Mouse (Mus musculus) forebrain, embryonic 16.5 days (tissue): ENCODE measurements at regions not wholly inside any gene's neighbourhood (a gene's known extent, or its start where the extent isn't known, plus 50 kb on each side); places are given as distances from the start of the nearest gene placed in this dataset.

Experiments
- ATAC-seq: fragments of 200-750 bp; cut with Nextera tagmentation; 2 replicates; pipeline ENCODE4 v1.8.0; 2017; ENCODE audit warnings: mild to moderate bottlenecking, moderate library complexity
- H3K27ac ChIP-seq: fragments of 300-500 bp; sonication (generic); 2 replicates; pipeline ENCODE4 v1.5.1; 2014; ENCODE audit warnings: low read length, control low read depth
- H3K27me3 ChIP-seq: fragments of 300-500 bp; sonication (generic); replicated peaks from 2 replicates; pipeline ENCODE4 v1.6.1; 2014; ENCODE audit warnings: low read length; ENCODE audit not compliant: control insufficient read depth, insufficient read depth
- H3K36me3 ChIP-seq: fragments of 300-500 bp; sonication (generic); 2 replicates; pipeline ENCODE4 v1.6.1; 2014; ENCODE audit not compliant: control insufficient read depth, insufficient read depth
- H3K4me1 ChIP-seq: fragments of 300-500 bp; sonication (generic); replicated peaks from 2 replicates; pipeline ENCODE4 v1.6.1; 2014; ENCODE audit warnings: low read length; ENCODE audit not compliant: control insufficient read depth, insufficient read depth
- H3K4me2 ChIP-seq: fragments of 300-500 bp; sonication (generic); 2 replicates; pipeline ENCODE4 v1.6.1; 2014; ENCODE audit warnings: mild to moderate bottlenecking, low read length, control low read depth
- H3K4me3 ChIP-seq: fragments of 300-500 bp; sonication (generic); replicated peaks from 2 replicates; pipeline ENCODE4 v1.5.1; 2014; ENCODE audit warnings: mild to moderate bottlenecking, low read length, control low read depth
- H3K9ac ChIP-seq: fragments of 300-500 bp; sonication (generic); replicated peaks from 2 replicates; pipeline ENCODE4 v1.6.1; 2014; ENCODE audit warnings: low read depth, low read length, control low read depth
- H3K9me3 ChIP-seq: fragments of 300-500 bp; sonication (generic); 2 replicates; pipeline ENCODE4 v1.6.1; 2016; ENCODE audit warnings: low read length; ENCODE audit not compliant: control insufficient read depth
- WGBS: fragments of 180-500 bp; shearing (Covaris S2); extraction: QIAGEN DNeasy Blood & Tissue Kit; methylation state at CpG from one replicate; pipeline ENCODE4 v1.1.7; 2014; 5-methylcytosine and 5-hydroxymethylcytosine counted together

DNA sequence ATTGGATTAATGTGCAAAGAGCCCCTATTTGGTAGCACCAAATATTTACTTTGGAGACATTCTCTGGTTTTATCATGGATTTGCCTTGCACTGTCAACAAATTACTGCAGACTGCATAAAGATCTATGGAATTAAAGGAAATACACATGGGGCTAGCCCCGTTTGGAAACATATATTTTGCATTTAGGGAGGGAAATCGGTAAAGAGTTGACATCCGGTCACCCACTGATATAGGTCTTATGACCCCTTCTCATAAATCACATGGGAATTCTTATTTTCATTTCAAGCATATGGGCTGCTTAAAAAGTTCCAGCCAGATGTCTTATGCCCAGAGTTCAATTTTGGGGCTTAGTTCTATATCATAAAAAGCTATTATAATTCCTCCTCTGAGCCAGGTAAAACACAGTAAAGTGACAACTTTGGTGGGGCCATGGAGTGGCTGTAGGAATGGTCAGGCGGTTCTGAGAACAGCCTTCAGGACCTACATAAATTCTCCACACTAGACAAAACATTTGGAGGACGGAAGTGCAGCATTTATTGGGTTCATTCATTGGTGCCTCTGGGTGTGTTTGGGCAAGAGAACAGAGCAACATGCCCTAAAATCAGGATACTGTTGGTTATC, 626.3 kb downstream of the Tox3 start:
- no peak overlapping the region for H3K27ac ChIP-seq
- no peak overlapping the region for H3K9ac ChIP-seq
- H3K4me2 ChIP-seq: no peak overlapping the region
- no peaks in the 10 kb centered on the region for H3K9me3 ChIP-seq
- no peaks in the 10 kb centered on the region for H3K36me3 ChIP-seq
- H3K4me1 ChIP-seq: no peaks in the 10 kb centered on the region
- no peak overlapping the region for H3K4me3 ChIP-seq
- H3K27me3 ChIP-seq: 0 out of 2 replicates have a peak, but pooled peaks cover 2% of the 10 kb centered on the region
- WGBS: 92% methylated on average over 5 of the region's 5 CpGs
- no peak for ATAC-seq

DNA sequence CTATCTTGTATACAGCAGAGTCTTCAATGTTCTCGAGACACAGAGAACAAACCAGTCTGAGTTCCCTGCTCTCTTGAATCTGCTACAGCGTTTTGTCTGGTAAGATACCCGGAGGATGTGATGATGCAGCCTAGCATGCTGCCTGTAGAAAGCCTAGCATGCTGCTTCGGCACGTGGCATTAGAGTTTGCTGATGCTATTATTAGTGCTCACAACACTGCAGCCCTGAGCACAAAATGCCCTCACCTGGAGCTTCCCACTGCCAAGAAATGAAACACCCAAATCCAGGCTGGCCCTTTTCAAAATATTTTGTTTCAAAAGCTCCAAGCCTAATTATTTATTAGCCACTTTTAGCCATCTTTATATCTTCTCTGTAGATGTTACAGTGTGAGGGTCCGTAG, 634.3 kb downstream of the Tox3 start:
- no peaks in the 10 kb centered on the region for H3K9me3 ChIP-seq
- no peak overlapping the region for H3K4me2 ChIP-seq
- no peak overlapping the region for H3K4me3 ChIP-seq
- H3K4me1 ChIP-seq: no peaks in the 10 kb centered on the region
- H3K36me3 ChIP-seq: no peaks in the 10 kb centered on the region
- H3K27ac ChIP-seq: no peak overlapping the region
- H3K9ac ChIP-seq: no peak overlapping the region
- ATAC-seq: no peak
- no peaks in the 10 kb centered on the region for H3K27me3 ChIP-seq
- 73% methylated on average over 6 of the region's 6 CpGs for WGBS

DNA sequence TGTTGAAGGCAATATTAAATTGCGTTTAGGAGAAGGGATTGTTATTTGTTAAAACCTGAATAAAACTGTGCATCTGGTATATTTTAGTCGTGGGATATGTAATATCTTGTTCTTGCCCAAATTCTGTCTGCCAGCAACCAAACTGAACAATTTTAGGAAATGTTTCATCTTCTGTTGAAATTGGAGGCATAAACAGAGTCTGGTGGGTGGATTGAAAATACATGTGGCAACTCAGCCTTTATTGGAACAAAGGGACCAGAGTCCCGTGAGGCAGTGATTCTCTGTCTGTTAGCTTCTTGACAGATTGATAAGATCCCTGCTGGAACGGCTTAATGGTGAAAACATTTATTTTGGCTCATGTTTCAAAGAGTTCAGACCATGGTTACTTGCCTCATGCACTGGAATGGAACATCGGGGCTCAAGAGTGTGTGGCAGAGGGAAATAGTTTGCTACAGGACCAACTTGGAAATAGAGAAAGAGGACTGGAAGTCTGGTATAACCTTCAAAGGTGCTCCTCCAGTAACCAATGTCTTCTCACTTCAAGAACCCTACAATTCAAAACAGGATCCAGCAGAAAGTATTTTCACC, 640.7 kb downstream of the Tox3 start:
- Histone ChIP-seq H3K4me1 (no peaks in the 10 kb centered on the region), H3K4me2 (no peak overlapping the region), H3K27ac (no peak overlapping the region), H3K27me3 (no peaks in the 10 kb centered on the region), H3K36me3 (no peaks in the 10 kb centered on the region), H3K9ac (no peak overlapping the region), H3K9me3 (no peaks in the 10 kb centered on the region), H3K4me3 (no peak overlapping the region)
- WGBS: 58% methylated on average over 5 of the region's 5 CpGs
- ATAC-seq: no peak

DNA sequence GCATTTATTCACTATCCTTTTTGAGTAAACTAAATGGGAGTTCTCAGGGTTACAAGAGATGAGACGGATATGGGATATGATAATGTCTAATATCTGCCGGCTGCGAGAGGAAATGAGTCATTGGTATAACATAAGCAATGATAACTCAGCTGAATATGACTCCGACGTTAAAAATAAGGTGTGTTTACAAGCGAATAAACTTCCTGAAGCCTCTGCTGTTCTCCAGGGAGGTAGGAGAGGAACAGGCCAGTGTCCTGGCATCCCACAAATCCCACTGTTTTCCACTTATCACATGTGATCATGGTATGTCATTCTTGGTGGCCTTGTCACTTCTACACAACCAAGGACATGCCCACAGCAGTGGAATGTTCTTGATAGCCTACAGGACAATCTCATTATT, 641.7 kb upstream of the Sall1 start:
- Histone ChIP-seq H3K27me3 (no peaks in the 10 kb centered on the region), H3K4me2 (no peak overlapping the region), H3K9me3 (no peaks in the 10 kb centered on the region), H3K27ac (no peak overlapping the region), H3K9ac (no peak overlapping the region), H3K36me3 (no peaks in the 10 kb centered on the region), H3K4me3 (no peak overlapping the region), H3K4me1 (no peaks in the 10 kb centered on the region)
- WGBS: 93% methylated on average over 6 of the region's 6 CpGs
- ATAC-seq: no peak

DNA sequence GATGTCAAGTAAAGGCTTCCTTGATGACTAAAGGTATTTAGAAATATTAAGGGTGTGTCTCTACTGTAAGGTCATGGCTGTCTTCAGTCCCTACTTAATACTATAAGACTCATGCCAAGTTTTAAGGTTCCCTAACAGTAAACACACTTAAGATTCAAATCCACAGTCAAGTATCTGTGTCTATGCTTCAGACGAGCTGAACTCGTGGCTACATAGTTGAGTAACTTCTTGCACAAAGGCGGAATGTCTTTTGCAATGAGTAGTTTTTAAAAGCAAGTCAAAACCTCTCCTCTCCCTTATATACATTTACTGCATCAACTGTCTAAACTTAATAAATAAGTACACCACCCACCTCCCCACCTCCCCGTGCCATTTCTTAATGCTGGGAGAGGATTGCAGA, 637.0 kb upstream of the Sall1 start:
- no peaks in the 10 kb centered on the region for H3K27me3 ChIP-seq
- H3K9me3 ChIP-seq: no peaks in the 10 kb centered on the region
- no peak overlapping the region for H3K27ac ChIP-seq
- no peak for ATAC-seq
- 90% methylated on average over 4 of the region's 4 CpGs for WGBS
- no peak overlapping the region for H3K9ac ChIP-seq
- H3K36me3 ChIP-seq: no peaks in the 10 kb centered on the region
- H3K4me2 ChIP-seq: no peak overlapping the region
- peaks cover 11% of the 10 kb centered on the region for H3K4me1 ChIP-seq
- no peak overlapping the region for H3K4me3 ChIP-seq

DNA sequence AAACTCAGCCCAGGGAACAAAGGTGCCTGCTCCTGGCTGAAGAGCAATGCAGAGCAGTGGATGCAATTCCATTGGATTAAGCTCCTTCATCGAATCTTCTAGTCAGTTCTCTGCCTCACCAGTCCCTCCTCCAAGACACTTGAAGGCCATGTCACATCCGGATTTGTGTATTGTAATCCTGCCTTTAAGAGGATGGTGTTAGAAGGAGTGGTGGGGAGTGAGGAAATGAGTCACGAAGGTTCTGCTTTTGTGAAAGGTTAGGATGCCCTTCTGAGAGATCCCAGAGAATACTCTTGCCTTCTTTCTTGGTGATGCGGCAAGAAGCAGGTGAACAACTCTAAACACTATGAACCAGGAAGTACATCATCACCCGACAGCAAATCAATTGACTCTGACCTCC, 636.4 kb upstream of the Sall1 start:
- Histone ChIP-seq H3K4me3 (no peak overlapping the region), H3K27me3 (no peaks in the 10 kb centered on the region), H3K4me2 (no peak overlapping the region), H3K36me3 (no peaks in the 10 kb centered on the region), H3K27ac (no peak overlapping the region), H3K4me1 (peaks cover 11% of the 10 kb centered on the region), H3K9me3 (no peaks in the 10 kb centered on the region), H3K9ac (no peak overlapping the region)
- ATAC-seq: no peak
- WGBS: 72% methylated on average over 5 of the region's 5 CpGs

DNA sequence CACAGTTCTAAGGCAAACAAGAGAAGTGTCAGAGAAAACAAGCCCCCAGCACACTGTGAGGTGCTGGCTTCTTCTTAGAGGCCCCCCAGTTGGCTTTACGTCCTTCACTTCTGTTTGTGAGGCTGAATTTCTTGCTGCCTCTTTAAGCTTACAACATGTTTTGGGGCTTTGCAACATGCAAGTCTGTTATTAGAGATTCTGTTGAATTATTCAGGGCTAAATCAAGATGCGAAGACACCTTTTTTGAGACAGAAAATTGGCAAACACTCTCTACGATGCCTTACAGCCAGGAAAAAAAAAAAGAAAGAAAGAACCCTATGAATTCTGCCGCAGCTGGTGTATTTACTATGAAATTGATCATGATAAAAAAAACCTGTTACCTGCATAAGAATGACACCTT, 635.6 kb upstream of the Sall1 start:
- no peaks in the 10 kb centered on the region for H3K27me3 ChIP-seq
- no peaks in the 10 kb centered on the region for H3K9me3 ChIP-seq
- H3K27ac ChIP-seq: peak overlapping the region; percentile 51; the same call in 1 of the 2 replicates
- no peaks in the 10 kb centered on the region for H3K36me3 ChIP-seq
- peak; percentile 31; the same call in 1 of the 2 replicates for ATAC-seq
- H3K4me2 ChIP-seq: no peak overlapping the region
- H3K4me3 ChIP-seq: no peak overlapping the region
- H3K9ac ChIP-seq: no peak overlapping the region
- WGBS: 10% methylated on average over 4 of the region's 4 CpGs
- peaks cover 11% of the 10 kb centered on the region for H3K4me1 ChIP-seq

DNA sequence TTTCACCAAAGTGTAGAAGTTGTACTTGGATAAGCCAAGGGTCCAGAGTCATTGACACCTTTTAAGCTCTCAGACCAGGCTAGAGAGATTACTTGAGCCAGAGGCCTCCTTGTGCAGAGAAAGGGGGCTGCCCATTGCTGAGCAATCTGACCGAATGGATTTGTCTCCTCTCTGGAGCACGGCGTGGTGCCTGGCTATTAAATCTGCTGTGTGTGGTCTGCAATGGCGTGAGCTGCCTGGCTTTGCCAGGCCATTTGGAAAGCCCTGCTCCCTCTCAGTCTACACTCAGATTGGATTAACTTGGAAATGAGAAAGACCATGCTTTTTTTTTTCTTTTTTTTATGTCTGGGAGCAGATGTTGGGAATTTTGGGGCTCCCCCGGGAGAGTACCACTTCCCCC, 633.3 kb upstream of the Sall1 start:
- Histone ChIP-seq H3K9ac (no peak overlapping the region), H3K4me3 (no peak overlapping the region), H3K36me3 (no peaks in the 10 kb centered on the region), H3K9me3 (no peaks in the 10 kb centered on the region), H3K27ac (no peak overlapping the region), H3K27me3 (no peaks in the 10 kb centered on the region), H3K4me2 (no peak overlapping the region), H3K4me1 (peaks cover 11% of the 10 kb centered on the region)
- 14% methylated on average over 5 of the region's 5 CpGs for WGBS
- no peak for ATAC-seq

DNA sequence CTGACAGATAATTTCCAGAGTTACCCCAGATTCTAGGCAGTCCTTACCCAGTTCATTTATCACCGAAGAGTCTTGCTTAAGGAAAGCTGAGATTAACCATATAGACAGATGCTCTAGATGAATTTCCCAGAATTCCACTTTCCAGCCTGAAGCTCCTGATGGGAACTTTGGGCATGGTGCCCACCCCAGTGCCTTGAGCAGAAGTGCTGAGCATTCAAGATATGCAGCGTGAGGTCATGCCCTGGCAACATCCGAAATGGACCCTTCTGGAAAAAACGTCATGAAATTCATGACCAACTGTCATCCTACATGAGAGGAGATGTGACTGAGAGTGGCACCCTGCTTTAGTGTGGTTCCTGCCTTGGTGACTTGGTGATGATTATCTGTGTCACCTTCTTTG, 629.9 kb upstream of the Sall1 start:
- Histone ChIP-seq H3K4me2 (no peak overlapping the region), H3K9me3 (no peaks in the 10 kb centered on the region), H3K27ac (no peak overlapping the region), H3K36me3 (no peaks in the 10 kb centered on the region), H3K4me1 (peaks cover 3% of the 10 kb centered on the region; the same call in 1 of the 2 replicates), H3K4me3 (no peak overlapping the region), H3K9ac (no peak overlapping the region), H3K27me3 (no peaks in the 10 kb centered on the region)
- ATAC-seq: no peak
- 59% methylated on average over 4 of the region's 4 CpGs for WGBS

DNA sequence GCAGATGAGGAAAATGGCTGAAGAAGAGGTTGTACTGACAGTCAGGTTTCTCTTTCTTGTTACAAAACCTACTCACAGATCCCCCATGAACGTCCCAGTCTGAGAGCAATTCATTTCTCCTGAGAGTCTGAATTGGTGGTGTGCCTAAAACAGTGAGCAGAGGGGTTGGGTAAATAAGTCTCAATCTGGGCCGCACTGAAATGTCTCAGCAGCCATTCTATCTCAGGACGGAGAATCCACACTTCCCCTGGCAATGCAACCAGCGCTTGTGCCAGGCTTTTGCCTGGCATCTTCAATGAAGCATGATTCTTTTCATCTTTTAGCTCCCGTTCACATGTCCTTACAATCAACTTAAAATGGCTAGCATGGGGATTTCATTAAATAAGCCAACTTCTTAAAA, 628.7 kb upstream of the Sall1 start:
- no peak overlapping the region for H3K4me2 ChIP-seq
- H3K36me3 ChIP-seq: no peaks in the 10 kb centered on the region
- WGBS: 53% methylated on average over 5 of the region's 5 CpGs
- no peak overlapping the region for H3K4me3 ChIP-seq
- H3K4me1 ChIP-seq: peaks cover 3% of the 10 kb centered on the region; the same call in 1 of the 2 replicates
- no peaks in the 10 kb centered on the region for H3K27me3 ChIP-seq
- H3K9me3 ChIP-seq: no peaks in the 10 kb centered on the region
- H3K27ac ChIP-seq: no peak overlapping the region
- H3K9ac ChIP-seq: no peak overlapping the region
- ATAC-seq: no peak
